Mouse (Mus musculus): ENCODE data around the gene Bicd2. TPM values are rescaled to one million over a fixed set of nuclear protein-coding genes. Genes with fewer than 3 reads are reported as not detected.
A peak's percentile ranks its signal among the peaks of the same experiment; 100 is the strongest.

The Bicd2 gene
- polyA plus RNA-seq, 1 experiment from 2014 or later: 24.8 TPM

- ATAC-seq: no peak
- no peaks in the 10 kb centered on the region for H3K36me3 ChIP-seq (ENCODE audit: poor library complexity, severe bottlenecking)
- WGBS: 77% methylated on average over 4 of the region's 4 CpGs
Observed at GRCm38 (mm10) chr13:49328101-49328500, 13.3 kb upstream of the Bicd2 start.

GRCm38 (mm10) chr13:49333250-49333649 is 8.1 kb upstream of the Bicd2 start:
- no peak for ATAC-seq
- Histone ChIP-seq H3K4me2 (no peak overlapping the region), H3K9me3 (replicated peaks) (no peaks in the 10 kb centered on the region), H3K27me3 (no peaks in the 10 kb centered on the region), H3K4me3 (no peak overlapping the region), H3K9ac (no peak overlapping the region), H3K4me1 (peaks cover 5% of the 10 kb centered on the region; the same call in 1 of the 2 replicates), H3K27ac (no peak overlapping the region), H3K36me3 (ENCODE audit: poor library complexity, severe bottlenecking) (no peaks in the 10 kb centered on the region)
- WGBS: 73% methylated on average over 2 of the region's 2 CpGs

More at GRCm38 (mm10) chr13:49328101-49328500, 13.3 kb upstream of the Bicd2 start:
- Histone ChIP-seq H3K9ac (no peak overlapping the region), H3K4me2 (no peak overlapping the region), H3K4me1 (no peaks in the 10 kb centered on the region), H3K27me3 (no peaks in the 10 kb centered on the region), H3K4me3 (no peak overlapping the region), H3K27ac (no peak overlapping the region), H3K9me3 (replicated peaks) (no peaks in the 10 kb centered on the region)

- ATAC-seq: peak; percentile 39; the same call in 1 of the 2 replicates
Observed at GRCm38 (mm10) chr13:49335077-49335982, 6.1 kb upstream of the Bicd2 start.

DNA sequence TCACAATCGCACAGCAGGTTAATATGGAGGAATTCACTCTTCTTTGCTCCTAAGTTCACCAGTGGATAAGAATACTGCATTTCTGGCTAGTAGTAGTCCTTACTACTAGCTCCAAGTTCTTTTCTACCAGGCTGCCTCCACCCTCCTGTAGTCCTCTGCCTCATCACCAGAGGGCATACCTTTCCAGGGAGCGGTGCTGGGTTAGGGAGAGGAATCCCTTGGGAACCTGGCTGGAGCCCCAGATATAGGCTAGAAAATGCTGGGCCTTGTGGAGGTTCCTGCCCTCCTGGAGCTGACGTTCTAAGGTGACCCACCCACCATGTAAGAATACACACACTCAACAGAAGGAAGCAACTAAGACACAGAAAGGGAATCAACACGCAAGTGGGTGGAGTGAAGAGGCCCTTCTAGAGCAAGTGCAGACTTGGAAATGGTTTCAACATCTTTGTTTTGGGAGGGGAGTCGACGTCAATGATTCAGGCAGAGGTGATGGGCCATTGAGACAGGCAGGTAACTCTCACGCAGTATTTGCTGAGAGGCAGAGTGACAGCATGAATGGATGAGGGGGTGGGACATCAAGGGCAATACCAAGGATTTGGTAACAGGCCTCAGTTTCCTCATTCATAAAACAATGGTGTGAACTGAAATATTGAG is 2.4 kb upstream of the Bicd2 start:
- no peak overlapping the region for H3K27ac ChIP-seq
- no peak overlapping the region for H3K4me3 ChIP-seq
- H3K27me3 ChIP-seq: no peaks in the 10 kb centered on the region
- 82% methylated on average over 7 of the region's 7 CpGs for WGBS
- ATAC-seq: no peak
- no peak overlapping the region for H3K9ac ChIP-seq
- no peaks in the 10 kb centered on the region for H3K9me3 ChIP-seq (replicated peaks)
- H3K4me2 ChIP-seq: no peak overlapping the region
- H3K36me3 ChIP-seq (ENCODE audit: poor library complexity, severe bottlenecking): no peaks in the 10 kb centered on the region
- H3K4me1 ChIP-seq: peaks cover 38% of the 10 kb centered on the region

More at GRCm38 (mm10) chr13:49335077-49335982, 6.1 kb upstream of the Bicd2 start:
- Histone ChIP-seq H3K27ac (no peak overlapping the region), H3K9ac (no peak overlapping the region), H3K4me2 (no peak overlapping the region), H3K4me1 (peaks cover 12% of the 10 kb centered on the region), H3K27me3 (no peaks in the 10 kb centered on the region), H3K4me3 (no peak overlapping the region), H3K9me3 (replicated peaks) (no peaks in the 10 kb centered on the region), H3K36me3 (ENCODE audit: poor library complexity, severe bottlenecking) (no peaks in the 10 kb centered on the region)
- 80% methylated on average over 12 of the region's 12 CpGs for WGBS

DNA sequence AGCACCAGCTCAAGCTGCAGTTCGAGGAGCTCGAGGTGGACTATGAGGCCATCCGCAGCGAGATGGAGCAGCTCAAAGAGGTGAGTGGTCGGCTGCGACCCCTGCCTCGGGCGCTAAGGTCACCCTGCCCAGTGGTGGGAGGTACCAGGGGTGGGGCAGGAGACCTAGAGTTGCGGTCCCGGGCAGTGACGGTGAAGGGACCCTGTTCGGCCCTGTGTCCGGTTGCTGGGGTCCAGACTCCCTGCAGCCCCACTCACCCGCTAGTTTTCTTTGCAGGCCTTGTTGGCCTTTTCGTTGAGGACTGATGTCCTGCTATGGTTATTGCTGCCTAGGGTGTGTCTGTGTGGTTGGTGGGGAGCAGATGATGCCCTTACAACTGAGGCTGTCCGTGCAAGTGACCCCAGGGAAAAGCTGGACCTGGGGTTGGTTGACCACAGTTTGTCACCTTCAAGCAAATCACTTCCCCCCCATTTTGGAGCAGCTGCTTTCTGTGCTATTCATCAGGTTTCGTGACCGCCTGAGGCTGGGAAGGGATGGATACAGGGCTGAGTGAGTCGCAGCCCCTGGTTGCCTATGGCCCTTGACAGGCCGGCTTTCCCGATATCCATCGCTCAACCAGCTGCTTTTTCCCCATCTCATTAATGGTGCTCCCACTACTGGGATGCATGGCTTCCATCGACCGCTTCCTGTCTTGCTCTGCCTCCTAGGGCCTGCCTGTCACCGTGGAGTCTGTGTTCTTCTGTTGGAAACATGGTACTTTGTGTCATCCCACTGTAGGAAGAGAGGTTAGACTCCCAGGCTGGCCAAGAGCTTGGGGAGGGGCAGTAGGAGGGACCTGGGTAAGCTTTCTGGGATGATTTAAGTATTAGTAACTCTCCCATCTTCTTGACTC is 692 bp downstream of the Bicd2 start:
- Histone ChIP-seq H3K36me3 (ENCODE audit: poor library complexity, severe bottlenecking) (no peaks in the 10 kb centered on the region), H3K4me2 (peak overlapping the region; percentile 96), H3K27ac (peak overlapping the region; percentile 54), H3K4me1 (peaks cover 65% of the 10 kb centered on the region), H3K9ac (peak overlapping the region; percentile 95), H3K4me3 (peak overlapping the region; percentile 95), H3K9me3 (replicated peaks) (no peaks in the 10 kb centered on the region), H3K27me3 (no peaks in the 10 kb centered on the region)
- WGBS: 9% methylated on average over 25 of the region's 25 CpGs
- peak; percentile 16; the same call in 1 of the 2 replicates for ATAC-seq

DNA sequence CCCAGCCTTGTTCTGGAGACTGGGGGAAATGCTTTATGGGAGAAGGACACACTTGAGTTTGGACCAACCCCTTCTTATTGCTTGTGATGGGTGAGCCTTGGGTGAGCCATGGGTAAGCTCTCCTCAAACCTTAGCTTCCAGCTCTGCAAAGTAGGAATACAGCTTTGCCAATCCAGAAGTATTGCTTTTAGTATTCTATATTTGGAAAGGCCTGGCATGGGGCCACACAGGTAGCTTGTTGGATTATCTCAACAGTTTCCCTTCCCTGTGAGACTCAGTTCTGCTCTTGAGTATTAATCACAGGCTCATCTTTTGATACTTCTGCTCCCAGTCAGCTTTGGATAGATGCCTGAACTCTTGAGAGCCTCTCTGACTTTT is 1.3 kb downstream of the Bicd2 start:
- peak overlapping the region; percentile 95 for H3K4me3 ChIP-seq

GRCm38 (mm10) chr13:49344567-49344966 is 3.2 kb downstream of the Bicd2 start:
- Histone ChIP-seq H3K27me3 (no peaks in the 10 kb centered on the region), H3K9me3 (replicated peaks) (no peaks in the 10 kb centered on the region), H3K9ac (0 out of 2 replicates have a peak overlapping the region, but pooled peaks have one; percentile 8), H3K27ac (no peak overlapping the region), H3K4me1 (peaks cover 72% of the 10 kb centered on the region), H3K36me3 (ENCODE audit: poor library complexity, severe bottlenecking) (no peaks in the 10 kb centered on the region), H3K4me3 (no peak overlapping the region), H3K4me2 (0 out of 2 replicates have a peak overlapping the region, but pooled peaks have one; percentile 96)
- 88% methylated on average over 8 of the region's 8 CpGs for WGBS
- ATAC-seq: no peak

More for the DNA sequence above, 1.3 kb downstream of the Bicd2 start:
- H3K4me1 ChIP-seq: peaks cover 65% of the 10 kb centered on the region
- H3K27me3 ChIP-seq: no peaks in the 10 kb centered on the region
- no peak for ATAC-seq
- no peak overlapping the region for H3K27ac ChIP-seq
- H3K4me2 ChIP-seq: peak overlapping the region; percentile 96
- no peaks in the 10 kb centered on the region for H3K9me3 ChIP-seq (replicated peaks)
- H3K36me3 ChIP-seq (ENCODE audit: poor library complexity, severe bottlenecking): no peaks in the 10 kb centered on the region
- peak overlapping the region; percentile 95 for H3K9ac ChIP-seq

GRCm38 (mm10) chr13:49345476-49345875 is 4.1 kb downstream of the Bicd2 start:
- no peak for ATAC-seq
- H3K9ac ChIP-seq: no peak overlapping the region
- WGBS: 80% methylated on average over 2 of the region's 2 CpGs
- H3K4me1 ChIP-seq: peaks cover 68% of the 10 kb centered on the region
- H3K27ac ChIP-seq: no peak overlapping the region
- H3K4me3 ChIP-seq: no peak overlapping the region
- H3K36me3 ChIP-seq (ENCODE audit: poor library complexity, severe bottlenecking): no peaks in the 10 kb centered on the region
- H3K27me3 ChIP-seq: no peaks in the 10 kb centered on the region
- no peaks in the 10 kb centered on the region for H3K9me3 ChIP-seq (replicated peaks)
- no peak overlapping the region for H3K4me2 ChIP-seq

- Histone ChIP-seq H3K9me3 (replicated peaks) (no peaks in the 10 kb centered on the region), H3K27me3 (no peaks in the 10 kb centered on the region), H3K4me3 (no peak overlapping the region), H3K36me3 (ENCODE audit: poor library complexity, severe bottlenecking) (no peaks in the 10 kb centered on the region), H3K9ac (no peak overlapping the region), H3K4me2 (no peak overlapping the region), H3K27ac (no peak overlapping the region), H3K4me1 (peaks cover 63% of the 10 kb centered on the region)
- 90% methylated on average over 2 of the region's 2 CpGs for WGBS
- ATAC-seq: no peak
Observed at GRCm38 (mm10) chr13:49348522-49348921, 7.1 kb downstream of the Bicd2 start.

DNA sequence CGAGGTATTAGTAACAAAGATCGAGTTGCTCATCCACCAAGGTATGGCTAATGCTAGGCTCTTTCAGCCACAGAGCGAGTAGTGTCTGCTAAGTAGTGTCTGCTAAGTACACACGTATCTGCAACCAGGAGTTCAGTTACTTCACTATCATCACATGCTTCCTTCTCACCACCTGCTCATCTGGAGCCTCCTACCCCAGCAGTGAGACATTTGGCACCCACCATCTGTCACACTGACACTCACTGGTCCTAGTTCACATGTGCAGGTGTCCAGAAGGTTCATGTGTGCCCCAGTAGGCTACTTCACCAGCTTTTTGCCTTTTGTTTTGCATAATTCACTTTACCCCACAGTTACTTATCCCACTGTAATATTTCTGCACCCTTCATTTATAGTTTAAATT is 8.0 kb downstream of the Bicd2 start:
- Histone ChIP-seq H3K4me2 (no peak overlapping the region), H3K9me3 (replicated peaks) (no peaks in the 10 kb centered on the region), H3K4me1 (peaks cover 62% of the 10 kb centered on the region), H3K27me3 (no peaks in the 10 kb centered on the region), H3K36me3 (ENCODE audit: poor library complexity, severe bottlenecking) (no peaks in the 10 kb centered on the region), H3K4me3 (no peak overlapping the region), H3K9ac (no peak overlapping the region), H3K27ac (no peak overlapping the region)
- no peak for ATAC-seq
- WGBS: 91% methylated on average over 4 of the region's 4 CpGs

DNA sequence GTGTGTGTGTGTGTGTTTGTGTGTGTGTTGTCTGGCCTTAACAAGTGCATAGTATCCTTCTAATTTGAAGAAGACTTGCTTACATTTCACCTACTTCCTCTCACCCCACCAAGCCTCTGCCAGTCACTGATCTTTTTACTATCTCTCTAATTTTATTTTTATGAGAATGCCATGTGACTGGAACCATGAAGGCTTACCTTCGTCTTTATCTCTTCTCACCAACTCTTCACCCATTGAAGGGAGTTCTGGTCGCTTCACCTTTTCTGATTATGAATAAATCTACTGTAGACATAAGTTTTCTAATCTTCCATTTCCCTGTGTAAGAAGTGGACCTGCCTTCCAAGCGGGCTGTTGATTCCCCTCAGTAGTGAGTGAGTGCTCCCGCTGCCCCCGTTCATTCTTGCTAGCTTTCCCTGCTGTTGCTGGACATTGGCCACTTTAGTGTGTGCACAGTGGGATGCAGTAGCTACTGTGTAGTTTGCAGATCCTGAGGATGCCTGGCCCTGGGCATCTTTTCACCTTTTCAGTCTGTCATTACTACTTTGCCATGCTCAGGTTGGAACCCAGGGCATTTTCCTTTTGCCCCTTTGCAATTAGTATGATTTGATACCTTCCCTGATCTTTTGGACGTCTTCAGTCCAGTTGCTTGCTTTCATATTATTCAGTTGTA is 8.6 kb downstream of the Bicd2 start:
- WGBS: 92% methylated on average over 6 of the region's 6 CpGs
- Histone ChIP-seq H3K27me3 (no peaks in the 10 kb centered on the region), H3K4me3 (no peak overlapping the region), H3K4me2 (no peak overlapping the region), H3K27ac (no peak overlapping the region), H3K9ac (no peak overlapping the region), H3K9me3 (replicated peaks) (no peaks in the 10 kb centered on the region), H3K4me1 (peaks cover 55% of the 10 kb centered on the region), H3K36me3 (ENCODE audit: poor library complexity, severe bottlenecking) (no peaks in the 10 kb centered on the region)
- no peak for ATAC-seq

Measured in forebrain, embryonic 13.5 days (tissue).